Mouse (Mus musculus): ENCODE results near the gene Gtf2a1l. TPM values are rescaled to one million over a fixed set of nuclear protein-coding genes. Genes with fewer than 3 reads are reported as not detected.
A peak's percentile ranks its signal among the peaks of the same experiment; 100 is the strongest.

The Gtf2a1l gene
- total RNA-seq, 2 experiments from 2014 or later, result 0.51 to 0.70 TPM

GRCm38 (mm10) chr17:88652010-88652409 lies 16.4 kb upstream of the Gtf2a1l start:
- intact Hi-C loops (cut with DNase I), result loop anchor here (1.0 to 10.0 kb wide), 2 partner anchors 101 to 283 kb away; no protein-coding TSS in a partner anchor
- DNase-seq (ENCODE audit: low spot score in 2 of 2), result peak; percentile 79 to 87

GRCm38 (mm10) chr17:88652702-88653374 lies 15.6 kb upstream of the Gtf2a1l start:
- intact Hi-C loops (cut with DNase I), result loop anchor here (1.0 to 10.0 kb wide), 2 partner anchors 100 to 282 kb away; no protein-coding TSS in a partner anchor
- peak; percentile 88 to 93 for DNase-seq (ENCODE audit: low spot score in 2 of 2)

GRCm38 (mm10) chr17:88653375-88653769 lies 15.1 kb upstream of the Gtf2a1l start:
- DNase-seq (ENCODE audit: low spot score in 2 of 2), result no peak
- intact Hi-C loops (cut with DNase I), result loop anchor here (10.0 kb wide), 1 partner anchor 281 kb away; no protein-coding TSS in a partner anchor

- intact Hi-C loops (cut with DNase I), result loop anchor here (10.0 kb wide), 1 partner anchor 276 kb away; no protein-coding TSS in a partner anchor
- DNase-seq (ENCODE audit: low spot score in 2 of 2), result peak in 1 of 2 experiments; percentile 35
Measured at GRCm38 (mm10) chr17:88658510-88658909, 9.9 kb upstream of the Gtf2a1l start.

GRCm38 (mm10) chr17:88666076-88666475 lies 2.4 kb upstream of the Gtf2a1l start:
- DNase-seq (ENCODE audit: low spot score in 2 of 2), result no peak
- intact Hi-C loops (cut with DNase I), result no loop called here

- intact Hi-C loops (cut with DNase I), result loop anchor here (5.0 kb wide), 1 partner anchor 82 kb away; no protein-coding TSS in a partner anchor
- DNase-seq (ENCODE audit: low spot score in 2 of 2), result no peak
Measured at GRCm38 (mm10) chr17:88669921-88670320, 1.5 kb downstream of the Gtf2a1l start.

- intact Hi-C loops (cut with DNase I), result loop anchor here (5.0 kb wide), 1 partner anchor 82 kb away; no protein-coding TSS in a partner anchor
- no peak for DNase-seq (ENCODE audit: low spot score in 2 of 2)
Measured at GRCm38 (mm10) chr17:88670800-88671199, 2.3 kb downstream of the Gtf2a1l start.

GRCm38 (mm10) chr17:88675310-88676309 lies 7.2 kb downstream of the Gtf2a1l start:
- peak in 1 of 2 experiments; percentile 30 for DNase-seq (ENCODE audit: low spot score in 2 of 2)
- intact Hi-C loops (cut with DNase I), result no loop called here

- intact Hi-C loops (cut with DNase I), result no loop called here
- DNase-seq (ENCODE audit: low spot score in 2 of 2), result no peak
Measured at GRCm38 (mm10) chr17:88688226-88688625, 19.8 kb downstream of the Gtf2a1l start.

- peak in 1 of 2 experiments; percentile 20 for DNase-seq (ENCODE audit: low spot score in 2 of 2)
- intact Hi-C loops (cut with DNase I), result no loop called here
Measured at GRCm38 (mm10) chr17:88696656-88697333, 28.3 kb downstream of the Gtf2a1l start.

GRCm38 (mm10) chr17:88700901-88701300 lies 32.4 kb downstream of the Gtf2a1l start:
- no peak for DNase-seq (ENCODE audit: low spot score in 2 of 2)

GRCm38 (mm10) chr17:88702345-88702744 lies 33.9 kb downstream of the Gtf2a1l start:
- intact Hi-C loops (cut with DNase I), result no loop called here

More at GRCm38 (mm10) chr17:88700901-88701300, 32.4 kb downstream of the Gtf2a1l start:
- intact Hi-C loops (cut with DNase I), result no loop called here

GRCm38 (mm10) chr17:88703112-88703511 lies 34.7 kb downstream of the Gtf2a1l start:
- no peak for DNase-seq (ENCODE audit: low spot score in 2 of 2)
- intact Hi-C loops (cut with DNase I), result no loop called here

More at GRCm38 (mm10) chr17:88702345-88702744, 33.9 kb downstream of the Gtf2a1l start:
- peak in 1 of 2 experiments; percentile 27 for DNase-seq (ENCODE audit: low spot score in 2 of 2)

- no peak for DNase-seq (ENCODE audit: low spot score in 2 of 2)
- intact Hi-C loops (cut with DNase I), result no loop called here
Measured at GRCm38 (mm10) chr17:88706231-88706649, 37.8 kb downstream of the Gtf2a1l start.

- no peak for DNase-seq (ENCODE audit: low spot score in 2 of 2)
- intact Hi-C loops (cut with DNase I), result loop anchor here (5.0 kb wide), 1 partner anchor 77 kb away; no protein-coding TSS in a partner anchor
Measured at GRCm38 (mm10) chr17:88749646-88750045, 81.2 kb downstream of the Gtf2a1l start.

- intact Hi-C loops (cut with DNase I), result loop anchor here (1.0 to 5.0 kb wide), 2 partner anchors 81 to 101 kb away; no protein-coding TSS in a partner anchor
- DNase-seq (ENCODE audit: low spot score in 2 of 2), result peak in 1 of 2 experiments; percentile 60
Measured at GRCm38 (mm10) chr17:88752827-88753471, 84.5 kb downstream of the Gtf2a1l start.

GRCm38 (mm10) chr17:88753472-88753857 lies 85.0 kb downstream of the Gtf2a1l start:
- intact Hi-C loops (cut with DNase I), result loop anchor here (1.0 to 5.0 kb wide), 2 partner anchors 81 to 101 kb away; no protein-coding TSS in a partner anchor
- DNase-seq (ENCODE audit: low spot score in 2 of 2), result no peak

- no peak for DNase-seq (ENCODE audit: low spot score in 2 of 2)
- intact Hi-C loops (cut with DNase I), result no loop called here
Measured at GRCm38 (mm10) chr17:88755776-88756175, 87.3 kb downstream of the Gtf2a1l start.

Data from left cerebral cortex, postnatal 14 days (tissue).